Mouse (Mus musculus): Measurements from ENCODE around the gene Lrrk1. TPM values are rescaled to one million over a fixed set of nuclear protein-coding genes. Genes with fewer than 3 reads are reported as not detected.

Lrrk1 gene
- polyA plus RNA-seq, 1 experiment from 2014 or later, result 3.7 TPM

- no peak overlapping the region for H3K4me3 ChIP-seq (replicated peaks)
- H3K36me3 ChIP-seq (replicated peaks), result no peaks in the 10 kb centered on the region
- 0 out of 2 replicates have a peak, but pooled peaks cover 4% of the 10 kb centered on the region for H3K27me3 ChIP-seq
- 94% methylated on average over 5 of the region's 5 CpGs for WGBS
- no peaks in the 10 kb centered on the region for H3K4me1 ChIP-seq
- no peak overlapping the region for H3K4me2 ChIP-seq
- 0 out of 2 replicates have a peak, but pooled peaks cover 3% of the 10 kb centered on the region for H3K9me3 ChIP-seq
- ATAC-seq (ENCODE audit: low FRiP score), result no peak
- H3K9ac ChIP-seq, result no peak overlapping the region
- H3K27ac ChIP-seq, result no peak overlapping the region
Measured at GRCm38 (mm10) chr7:66273494-66273893, 114.7 kb downstream of the Lrrk1 start.

GRCm38 (mm10) chr7:66271226-66271625 lies 116.9 kb downstream of the Lrrk1 start:
- H3K36me3 ChIP-seq (replicated peaks), result no peaks in the 10 kb centered on the region
- no peak overlapping the region for H3K4me3 ChIP-seq (replicated peaks)
- no peaks in the 10 kb centered on the region for H3K27me3 ChIP-seq
- no peak overlapping the region for H3K27ac ChIP-seq
- no peaks in the 10 kb centered on the region for H3K4me1 ChIP-seq
- no peak overlapping the region for H3K4me2 ChIP-seq
- WGBS, result 74% methylated on average over 6 of the region's 6 CpGs
- no peak for ATAC-seq (ENCODE audit: low FRiP score)
- H3K9me3 ChIP-seq, result 0 out of 2 replicates have a peak, but pooled peaks cover 3% of the 10 kb centered on the region
- H3K9ac ChIP-seq, result no peak overlapping the region

- H3K27me3 ChIP-seq, result no peaks in the 10 kb centered on the region
- H3K4me2 ChIP-seq, result no peak overlapping the region
- H3K27ac ChIP-seq, result no peak overlapping the region
- no peak overlapping the region for H3K4me3 ChIP-seq (replicated peaks)
- H3K36me3 ChIP-seq (replicated peaks), result no peaks in the 10 kb centered on the region
- H3K9ac ChIP-seq, result no peak overlapping the region
- 89% methylated on average over 6 of the region's 6 CpGs for WGBS
- 0 out of 2 replicates have a peak, but pooled peaks cover 3% of the 10 kb centered on the region for H3K9me3 ChIP-seq
- ATAC-seq (ENCODE audit: low FRiP score), result no peak
- no peaks in the 10 kb centered on the region for H3K4me1 ChIP-seq
Measured at GRCm38 (mm10) chr7:66266942-66267850, 121.0 kb downstream of the Lrrk1 start.

- no peak overlapping the region for H3K4me2 ChIP-seq
- no peaks in the 10 kb centered on the region for H3K36me3 ChIP-seq (replicated peaks)
- H3K9me3 ChIP-seq, result no peaks in the 10 kb centered on the region
- 72% methylated on average over 5 of the region's 5 CpGs for WGBS
- H3K9ac ChIP-seq, result no peak overlapping the region
- ATAC-seq (ENCODE audit: low FRiP score), result no peak
- no peak overlapping the region for H3K27ac ChIP-seq
- H3K27me3 ChIP-seq, result no peaks in the 10 kb centered on the region
- H3K4me3 ChIP-seq (replicated peaks), result no peak overlapping the region
- no peaks in the 10 kb centered on the region for H3K4me1 ChIP-seq
Measured at GRCm38 (mm10) chr7:66263421-66263820, 124.7 kb downstream of the Lrrk1 start.

- Histone ChIP-seq H3K9me3 (no peaks in the 10 kb centered on the region), H3K4me3 (replicated peaks) (no peak overlapping the region), H3K27me3 (no peaks in the 10 kb centered on the region), H3K4me1 (no peaks in the 10 kb centered on the region), H3K9ac (no peak overlapping the region), H3K4me2 (no peak overlapping the region), H3K36me3 (replicated peaks) (no peaks in the 10 kb centered on the region), H3K27ac (no peak overlapping the region)
- 91% methylated on average over 13 of the region's 13 CpGs for WGBS
- ATAC-seq (ENCODE audit: low FRiP score), result no peak
Measured at GRCm38 (mm10) chr7:66262570-66263156, 125.5 kb downstream of the Lrrk1 start.

- no peak for ATAC-seq (ENCODE audit: low FRiP score)
- Histone ChIP-seq H3K36me3 (replicated peaks) (no peaks in the 10 kb centered on the region), H3K4me1 (peaks cover 3% of the 10 kb centered on the region; the same call in 1 of the 2 replicates), H3K4me3 (replicated peaks) (no peak overlapping the region), H3K27ac (no peak overlapping the region), H3K27me3 (no peaks in the 10 kb centered on the region), H3K9me3 (no peaks in the 10 kb centered on the region), H3K9ac (no peak overlapping the region), H3K4me2 (no peak overlapping the region)
- WGBS, result 82% methylated on average over 7 of the region's 7 CpGs
Measured at GRCm38 (mm10) chr7:66260763-66261390, 127.3 kb downstream of the Lrrk1 start.

GRCm38 (mm10) chr7:66260295-66260694 lies 127.9 kb downstream of the Lrrk1 start:
- no peaks in the 10 kb centered on the region for H3K27me3 ChIP-seq
- H3K9me3 ChIP-seq, result no peaks in the 10 kb centered on the region
- WGBS, result 87% methylated on average over 8 of the region's 8 CpGs
- no peak overlapping the region for H3K27ac ChIP-seq
- ATAC-seq (ENCODE audit: low FRiP score), result no peak
- H3K4me3 ChIP-seq (replicated peaks), result no peak overlapping the region
- no peak overlapping the region for H3K9ac ChIP-seq
- H3K36me3 ChIP-seq (replicated peaks), result no peaks in the 10 kb centered on the region
- peaks cover 3% of the 10 kb centered on the region; the same call in 1 of the 2 replicates for H3K4me1 ChIP-seq
- no peak overlapping the region for H3K4me2 ChIP-seq

- WGBS, result 87% methylated on average over 14 of the region's 14 CpGs
- Histone ChIP-seq H3K27ac (no peak overlapping the region), H3K9ac (no peak overlapping the region), H3K4me1 (peaks cover 3% of the 10 kb centered on the region; the same call in 1 of the 2 replicates), H3K27me3 (no peaks in the 10 kb centered on the region), H3K4me3 (replicated peaks) (no peak overlapping the region), H3K36me3 (replicated peaks) (no peaks in the 10 kb centered on the region), H3K9me3 (no peaks in the 10 kb centered on the region), H3K4me2 (no peak overlapping the region)
- no peak for ATAC-seq (ENCODE audit: low FRiP score)
Measured at GRCm38 (mm10) chr7:66259436-66260206, 128.5 kb downstream of the Lrrk1 start.

GRCm38 (mm10) chr7:66258997-66259396 lies 129.2 kb downstream of the Lrrk1 start:
- 92% methylated on average over 5 of the region's 5 CpGs for WGBS
- H3K27me3 ChIP-seq, result no peaks in the 10 kb centered on the region
- H3K27ac ChIP-seq, result no peak overlapping the region
- H3K9ac ChIP-seq, result no peak overlapping the region
- H3K4me1 ChIP-seq, result peaks cover 3% of the 10 kb centered on the region; the same call in 1 of the 2 replicates
- H3K4me2 ChIP-seq, result no peak overlapping the region
- no peak for ATAC-seq (ENCODE audit: low FRiP score)
- H3K36me3 ChIP-seq (replicated peaks), result no peaks in the 10 kb centered on the region
- H3K9me3 ChIP-seq, result no peaks in the 10 kb centered on the region
- no peak overlapping the region for H3K4me3 ChIP-seq (replicated peaks)

GRCm38 (mm10) chr7:66257232-66257631 lies 130.9 kb downstream of the Lrrk1 start:
- ATAC-seq (ENCODE audit: low FRiP score), result no peak
- H3K4me2 ChIP-seq, result no peak overlapping the region
- H3K27ac ChIP-seq, result no peak overlapping the region
- H3K4me3 ChIP-seq (replicated peaks), result no peak overlapping the region
- H3K4me1 ChIP-seq, result peaks cover 3% of the 10 kb centered on the region; the same call in 1 of the 2 replicates
- no peaks in the 10 kb centered on the region for H3K9me3 ChIP-seq
- WGBS, result 88% methylated on average over 5 of the region's 5 CpGs
- no peak overlapping the region for H3K9ac ChIP-seq
- H3K27me3 ChIP-seq, result no peaks in the 10 kb centered on the region
- no peaks in the 10 kb centered on the region for H3K36me3 ChIP-seq (replicated peaks)

- Histone ChIP-seq H3K27ac (no peak overlapping the region), H3K27me3 (no peaks in the 10 kb centered on the region), H3K4me3 (replicated peaks) (no peak overlapping the region), H3K9me3 (no peaks in the 10 kb centered on the region), H3K4me2 (no peak overlapping the region), H3K4me1 (peaks cover 3% of the 10 kb centered on the region; the same call in 1 of the 2 replicates), H3K9ac (no peak overlapping the region), H3K36me3 (replicated peaks) (no peaks in the 10 kb centered on the region)
- WGBS, result 76% methylated on average over 5 of the region's 5 CpGs
- no peak for ATAC-seq (ENCODE audit: low FRiP score)
Measured at GRCm38 (mm10) chr7:66256441-66256840, 131.7 kb downstream of the Lrrk1 start.

- WGBS, result 88% methylated on average over 8 of the region's 8 CpGs
- H3K9ac ChIP-seq, result no peak overlapping the region
- H3K4me1 ChIP-seq, result peaks cover 3% of the 10 kb centered on the region; the same call in 1 of the 2 replicates
- no peaks in the 10 kb centered on the region for H3K27me3 ChIP-seq
- H3K4me2 ChIP-seq, result no peak overlapping the region
- H3K9me3 ChIP-seq, result no peaks in the 10 kb centered on the region
- no peak for ATAC-seq (ENCODE audit: low FRiP score)
- no peaks in the 10 kb centered on the region for H3K36me3 ChIP-seq (replicated peaks)
- no peak overlapping the region for H3K4me3 ChIP-seq (replicated peaks)
- H3K27ac ChIP-seq, result no peak overlapping the region
Measured at GRCm38 (mm10) chr7:66254993-66255392, 133.2 kb downstream of the Lrrk1 start.

All from forebrain, embryonic 12.5 days (tissue).